Mouse (Mus musculus) G1E (cell line): ENCODE results near the gene Sdhb. TPM values are rescaled to one million over a fixed set of nuclear protein-coding genes. Genes with fewer than 3 reads are reported as not detected.

ENCODE experiments used
- ATAC-seq: 2 replicates; pipeline ENCODE4 v1.8.0; 2016; ENCODE audit warnings: mild to moderate bottlenecking; ENCODE audit not compliant: insufficient number of reproducible peaks, poor library complexity, low FRiP score, severe bottlenecking; ENCODE audit errors: extremely low read depth
- DNase-seq: peaks from one replicate; pipeline ENCODE4 v3.0.0; 2012; ENCODE audit warnings: low spot score
- H3K27me3 ChIP-seq: 2 replicates; pipeline ENCODE4 v1.6.1; 2012; ENCODE audit warnings: mild to moderate bottlenecking, low read length, inconsistent platforms; ENCODE audit not compliant: insufficient read depth
- H3K36me3 ChIP-seq: replicated peaks from 2 replicates; pipeline ENCODE3; 2012; ENCODE audit warnings: mild to moderate bottlenecking, inconsistent platforms
- H3K4me1 ChIP-seq: 2 replicates; pipeline ENCODE4 v1.6.1; 2012; ENCODE audit warnings: low read depth, low read length, inconsistent platforms, mixed read lengths; ENCODE audit not compliant: insufficient read depth
- H3K4me3 ChIP-seq: 2 replicates; pipeline ENCODE4 v1.5.1; 2012; ENCODE audit warnings: low read depth, mild to moderate bottlenecking, inconsistent platforms, low read length, moderate library complexity, mixed read lengths
- H3K9me3 ChIP-seq: replicated peaks from 2 replicates; pipeline ENCODE4 v1.6.1; 2012; ENCODE audit warnings: inconsistent platforms
- CTCF ChIP-seq: IDR thresholded peaks from 2 replicates; pipeline ENCODE4 v1.5.1; 2012; ENCODE audit warnings: low read depth, low read length, inconsistent platforms, mixed read lengths
- GATA1 ChIP-seq: IDR thresholded peaks from 2 replicates; pipeline ENCODE4 v1.6.1; 2012; ENCODE audit warnings: borderline replicate concordance, low read length, inconsistent platforms, mixed read lengths
- GATA2 ChIP-seq: IDR thresholded peaks from 2 replicates; pipeline ENCODE4 v1.6.1; 2012; ENCODE audit warnings: low read depth, low read length, inconsistent platforms, borderline replicate concordance
- POLR2AphosphoS5 ChIP-seq: IDR thresholded peaks from 2 replicates; pipeline ENCODE4 v1.6.1; 2012; ENCODE audit warnings: low read depth, low read length, inconsistent platforms; ENCODE audit not compliant: insufficient replicate concordance
- TAL1 ChIP-seq: conservative IDR thresholded peaks from 2 replicates; pipeline ENCODE4 v1.6.1; 2012; ENCODE audit warnings: low read depth, low read length, inconsistent platforms, mixed read lengths
- polyA plus RNA-seq: library from polyadenylated mRNA; stranded (reverse); fragments of >175 nt; gene quantifications from 2 replicates; pipeline ENCODE4 v1.2.3, GENCODE M21; 2012
- total RNA-seq, 2 experiments: library from RNA; stranded (forward) in 1 of 2; stranded (reverse) in 1 of 2; fragments of 200-1000 nt in 1 of 2; fragments of >200 nt in 1 of 2; fragmentation: Nextera tagmentation in 1 of 2; gene quantifications; 2 replicates each; pipeline ENCODE4 v1.2.3; 2014 to 2017

The Sdhb gene
- total and polyA plus RNA-seq, 3 experiments, result 51.2 to 142 (median 100) TPM

GRCm38 (mm10) chr4:141011556-141012328 is 50.7 kb downstream of the Sdhb start:
- TF ChIP-seq POLR2AphosphoS5 (no peak), CTCF (no peak), GATA2 (no peak), GATA1 (no peak), TAL1 (no peak)
- H3K4me3 ChIP-seq, result no peak overlapping the region
- H3K4me1 ChIP-seq, result 0 out of 2 replicates have a peak, but pooled peaks cover 3% of the 10 kb centered on the region
- DNase-seq, result no peak
- ATAC-seq, result no peak
- H3K27me3 ChIP-seq, result peaks cover 41% of the 10 kb centered on the region; the same call in 1 of the 2 replicates
- H3K9me3 ChIP-seq, result no peaks in the 10 kb centered on the region
- peaks cover 14% of the 10 kb centered on the region for H3K36me3 ChIP-seq

DNA sequence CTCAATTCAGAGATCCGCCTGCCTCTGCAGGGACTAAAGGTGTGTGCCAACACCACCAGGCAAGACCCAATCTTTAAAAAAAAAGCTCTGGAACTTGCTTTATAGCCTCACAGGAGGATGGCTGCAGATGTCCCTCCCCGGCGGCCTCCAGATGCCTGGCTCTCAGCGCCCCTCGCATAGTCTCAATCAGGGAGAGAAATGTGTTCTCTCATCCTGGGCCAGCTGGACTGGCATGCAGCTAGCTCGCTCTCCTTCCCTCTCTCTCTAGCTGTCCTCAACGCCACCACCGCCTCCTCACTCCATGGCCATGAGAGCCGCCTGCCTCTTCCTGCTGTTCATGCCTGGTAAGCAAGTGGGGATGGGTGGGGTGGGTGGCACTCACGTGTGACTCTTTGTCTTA is 51.6 kb downstream of the Sdhb start:
- Histone ChIP-seq H3K27me3 (peaks cover 44% of the 10 kb centered on the region; the same call in 1 of the 2 replicates), H3K4me1 (0 out of 2 replicates have a peak, but pooled peaks cover 3% of the 10 kb centered on the region)
- TF ChIP-seq CTCF (no peak), TAL1 (no peak), GATA2 (no peak), POLR2AphosphoS5 (no peak), GATA1 (no peak)

DNA sequence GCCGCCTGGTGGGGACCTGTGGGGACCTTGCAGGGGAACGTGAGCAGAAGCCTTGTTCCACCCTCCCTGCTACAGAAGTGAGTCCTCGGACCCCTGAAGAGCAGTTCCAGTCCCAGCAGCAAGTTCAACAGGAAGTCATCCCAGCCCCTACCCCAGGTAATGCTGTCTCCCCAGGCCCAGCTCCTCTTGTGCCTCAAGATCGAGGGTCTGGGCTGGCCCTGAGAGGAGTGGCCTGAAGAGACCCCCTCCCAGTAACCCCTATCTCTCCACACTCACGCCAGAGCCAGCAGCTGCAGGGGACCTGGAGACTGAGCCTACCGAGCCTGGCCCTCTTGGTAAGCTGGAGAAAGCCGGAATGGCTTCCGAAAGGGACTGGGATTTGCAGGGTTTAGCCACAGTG is 53.1 kb downstream of the Sdhb start:
- peaks cover 51% of the 10 kb centered on the region; the same call in 1 of the 2 replicates for H3K27me3 ChIP-seq
- H3K9me3 ChIP-seq, result no peaks in the 10 kb centered on the region
- H3K36me3 ChIP-seq, result no peaks in the 10 kb centered on the region
- ATAC-seq, result no peak
- no peak overlapping the region for H3K4me3 ChIP-seq
- DNase-seq, result no peak
- H3K4me1 ChIP-seq, result no peaks in the 10 kb centered on the region; the same call in 1 of the 2 replicates
- TF ChIP-seq GATA1 (no peak), CTCF (no peak), POLR2AphosphoS5 (no peak), TAL1 (no peak), GATA2 (no peak)

More for the DNA sequence above, 51.6 kb downstream of the Sdhb start:
- DNase-seq (no peak), ATAC-seq (no peak)
- no peaks in the 10 kb centered on the region for H3K9me3 ChIP-seq
- peaks cover 8% of the 10 kb centered on the region for H3K36me3 ChIP-seq
- no peak overlapping the region for H3K4me3 ChIP-seq

GRCm38 (mm10) chr4:141014856-141015255 is 53.9 kb downstream of the Sdhb start:
- no peak for ATAC-seq
- TF ChIP-seq GATA1 (no peak), TAL1 (no peak), GATA2 (no peak), CTCF (no peak), POLR2AphosphoS5 (no peak)
- DNase-seq, result no peak
- Histone ChIP-seq H3K4me3 (no peak overlapping the region), H3K9me3 (no peaks in the 10 kb centered on the region), H3K4me1 (no peaks in the 10 kb centered on the region; the same call in 1 of the 2 replicates), H3K36me3 (no peaks in the 10 kb centered on the region), H3K27me3 (peaks cover 53% of the 10 kb centered on the region; the same call in 1 of the 2 replicates)

GRCm38 (mm10) chr4:141015356-141015755 is 54.4 kb downstream of the Sdhb start:
- no peaks in the 10 kb centered on the region; the same call in 1 of the 2 replicates for H3K4me1 ChIP-seq
- peaks cover 51% of the 10 kb centered on the region; the same call in 1 of the 2 replicates for H3K27me3 ChIP-seq
- DNase-seq (no peak), ATAC-seq (no peak)
- TF ChIP-seq GATA2, result no peak
- no peak for TF ChIP-seq TAL1
- no peak for TF ChIP-seq POLR2AphosphoS5
- TF ChIP-seq CTCF, result no peak
- TF ChIP-seq GATA1, result no peak
- no peaks in the 10 kb centered on the region for H3K36me3 ChIP-seq
- H3K4me3 ChIP-seq, result no peak overlapping the region
- no peaks in the 10 kb centered on the region for H3K9me3 ChIP-seq

DNA sequence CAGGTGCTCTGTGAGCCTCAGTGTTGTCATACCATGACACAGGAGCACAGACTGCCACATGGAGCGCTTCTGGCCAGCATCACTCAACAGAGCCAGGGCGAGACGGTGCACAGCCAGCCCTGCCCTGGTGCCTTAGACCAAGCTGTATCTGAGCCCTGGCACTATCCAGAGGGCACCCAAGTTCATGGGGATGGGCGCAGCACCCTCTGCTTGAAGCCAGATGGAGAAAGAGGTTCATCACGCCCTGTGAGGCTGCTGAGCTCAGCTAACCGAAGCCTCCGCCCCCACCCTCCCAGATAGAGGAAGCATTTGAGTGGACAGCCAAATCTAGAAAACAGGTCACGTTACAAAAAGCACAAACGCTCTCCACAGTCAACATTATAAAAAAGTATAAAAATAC is 55.3 kb downstream of the Sdhb start:
- H3K36me3 ChIP-seq, result no peaks in the 10 kb centered on the region
- peaks cover 46% of the 10 kb centered on the region; the same call in 1 of the 2 replicates for H3K27me3 ChIP-seq
- ATAC-seq (no peak), DNase-seq (no peak)
- no peaks in the 10 kb centered on the region; the same call in 1 of the 2 replicates for H3K4me1 ChIP-seq
- no peaks in the 10 kb centered on the region for H3K9me3 ChIP-seq
- no peak for TF ChIP-seq GATA1
- H3K4me3 ChIP-seq, result no peak overlapping the region
